Mouse (Mus musculus): Measurements from ENCODE around the gene Gm21988. TPM values are rescaled to one million over a fixed set of nuclear protein-coding genes. Genes with fewer than 3 reads are reported as not detected.
A peak's percentile ranks its signal among the peaks of the same experiment; 100 is the strongest.

The Gm21988 gene
- total RNA-seq, 2 experiments from 2014 or later: 4.9 to 5.3 TPM

- intact Hi-C loops (cut with DNase I): loop anchor here (10.0 kb wide), 1 partner anchor 419 kb away; the partner anchor contains the start of genes Eno3 and Pfn1
- no peak overlapping the region for H3K27ac ChIP-seq
- no peak for TF ChIP-seq CTCF (IDR thresholded peaks at IDR 0.05)
- H3K4me3 ChIP-seq: no peak overlapping the region
- DNase-seq (ENCODE audit: extremely low spot score in 1 of 2, low spot score in 2 of 2): no peak
Measured at GRCm38 (mm10) chr11:70235254-70235900, 4.3 kb downstream of the Gm21988 start.

GRCm38 (mm10) chr11:70234497-70234896, 5.1 kb downstream of the Gm21988 start:
- H3K27ac ChIP-seq: no peak overlapping the region
- no peak for DNase-seq (ENCODE audit: extremely low spot score in 1 of 2, low spot score in 2 of 2)
- TF ChIP-seq CTCF (IDR thresholded peaks at IDR 0.05): no peak
- intact Hi-C loops (cut with DNase I): loop anchor here (5.0 to 10.0 kb wide), 2 partner anchors 173 to 420 kb away; partner anchors contain the start of genes Eno3 and Pfn1
- H3K4me3 ChIP-seq: no peak overlapping the region

- H3K4me3 ChIP-seq: no peak overlapping the region
- DNase-seq (ENCODE audit: extremely low spot score in 1 of 2, low spot score in 2 of 2): no peak
- intact Hi-C loops (cut with DNase I): loop anchor here (5.0 to 10.0 kb wide), 2 partner anchors 173 to 421 kb away; partner anchors contain the start of genes Eno3 and Pfn1
- H3K27ac ChIP-seq: no peak overlapping the region
- no peak for TF ChIP-seq CTCF (IDR thresholded peaks at IDR 0.05)
Measured at GRCm38 (mm10) chr11:70234037-70234436, 5.6 kb downstream of the Gm21988 start.

- no peak for DNase-seq (ENCODE audit: extremely low spot score in 1 of 2, low spot score in 2 of 2)
- H3K27ac ChIP-seq: peak overlapping the region; percentile 88
- H3K4me3 ChIP-seq: peak overlapping the region; percentile 66
- no peak for TF ChIP-seq CTCF (IDR thresholded peaks at IDR 0.05)
- intact Hi-C loops (cut with DNase I): loop anchor here (5.0 to 10.0 kb wide), 2 partner anchors 174 to 422 kb away; partner anchors contain the start of genes Eno3 and Pfn1
Measured at GRCm38 (mm10) chr11:70233016-70233415, 6.6 kb downstream of the Gm21988 start.

GRCm38 (mm10) chr11:70232546-70232945, 7.1 kb downstream of the Gm21988 start:
- TF ChIP-seq CTCF (IDR thresholded peaks at IDR 0.05): no peak
- intact Hi-C loops (cut with DNase I): loop anchor here (5.0 to 10.0 kb wide), 2 partner anchors 175 to 422 kb away; partner anchors contain the start of genes Eno3 and Pfn1
- H3K27ac ChIP-seq: peak overlapping the region; percentile 88
- no peak for DNase-seq (ENCODE audit: extremely low spot score in 1 of 2, low spot score in 2 of 2)
- H3K4me3 ChIP-seq: peak overlapping the region; percentile 66

- H3K4me3 ChIP-seq: no peak overlapping the region
- intact Hi-C loops (cut with DNase I): loop anchor here (5.0 to 10.0 kb wide), 2 partner anchors 177 to 425 kb away; partner anchors contain the start of genes Eno3 and Pfn1
- peak; percentile 97 for TF ChIP-seq CTCF (IDR thresholded peaks at IDR 0.05)
- peak overlapping the region; percentile 82 for H3K27ac ChIP-seq
- DNase-seq (ENCODE audit: extremely low spot score in 1 of 2, low spot score in 2 of 2): peak; percentile 75 to 79
Measured at GRCm38 (mm10) chr11:70230239-70230727, 9.3 kb downstream of the Gm21988 start.

GRCm38 (mm10) chr11:70229260-70230010, 10.2 kb downstream of the Gm21988 start, which contains the start of gene Bcl6b:
TSS of gene Bcl6b (minus strand) at chr11:70229798.
- Histone ChIP-seq H3K27ac (peak within 1 kb of the TSS; percentile 82), H3K4me3 (peak within 1 kb of the TSS; percentile 28)
- no peak for TF ChIP-seq CTCF (IDR thresholded peaks at IDR 0.05)
- no peak for DNase-seq (ENCODE audit: extremely low spot score in 1 of 2, low spot score in 2 of 2)
- intact Hi-C loops (cut with DNase I): loop anchor here (5.0 to 10.0 kb wide), 2 partner anchors 178 to 425 kb away; partner anchors contain the start of genes Eno3 and Pfn1

- no peak; the same call in 1 of the 2 replicates for TF ChIP-seq CTCF (IDR thresholded peaks at IDR 0.05)
- intact Hi-C loops (cut with DNase I): no loop called here
- peak overlapping the region; percentile 45; the same call in 1 of the 2 replicates for H3K27ac ChIP-seq
Measured at GRCm38 (mm10) chr11:70228828-70229227, 10.8 kb downstream of the Gm21988 start.

GRCm38 (mm10) chr11:70227661-70228245, 11.9 kb downstream of the Gm21988 start:
- peak overlapping the region; percentile 10; the same call in 1 of the 2 replicates for H3K27ac ChIP-seq
- intact Hi-C loops (cut with DNase I): no loop called here
- no peak for DNase-seq (ENCODE audit: extremely low spot score in 1 of 2, low spot score in 2 of 2)
- no peak overlapping the region for H3K4me3 ChIP-seq
- TF ChIP-seq CTCF (IDR thresholded peaks at IDR 0.05): no peak

More at GRCm38 (mm10) chr11:70228828-70229227, 10.8 kb downstream of the Gm21988 start:
- peak overlapping the region; percentile 28 for H3K4me3 ChIP-seq
- DNase-seq (ENCODE audit: extremely low spot score in 1 of 2, low spot score in 2 of 2): peak; percentile 79 to 80

- DNase-seq (ENCODE audit: extremely low spot score in 1 of 2, low spot score in 2 of 2): no peak
- intact Hi-C loops (cut with DNase I): no loop called here
- no peak for TF ChIP-seq CTCF (IDR thresholded peaks at IDR 0.05)
- Histone ChIP-seq H3K4me3 (peak overlapping the region; percentile 35; the same call in 1 of the 2 replicates), H3K27ac (peak overlapping the region; percentile 21; the same call in 1 of the 2 replicates)
Measured at GRCm38 (mm10) chr11:70227126-70227525, 12.5 kb downstream of the Gm21988 start.

- intact Hi-C loops (cut with DNase I): no loop called here
- no peak for TF ChIP-seq CTCF (IDR thresholded peaks at IDR 0.05)
- Histone ChIP-seq H3K4me3 (peak overlapping the region; percentile 35), H3K27ac (peak overlapping the region; percentile 13; the same call in 1 of the 2 replicates)
- no peak for DNase-seq (ENCODE audit: extremely low spot score in 1 of 2, low spot score in 2 of 2)
Measured at GRCm38 (mm10) chr11:70226602-70226890, 13.1 kb downstream of the Gm21988 start.
